Mouse (Mus musculus): ENCODE results near the gene Mrps16.

Gene Mrps16

DNA sequence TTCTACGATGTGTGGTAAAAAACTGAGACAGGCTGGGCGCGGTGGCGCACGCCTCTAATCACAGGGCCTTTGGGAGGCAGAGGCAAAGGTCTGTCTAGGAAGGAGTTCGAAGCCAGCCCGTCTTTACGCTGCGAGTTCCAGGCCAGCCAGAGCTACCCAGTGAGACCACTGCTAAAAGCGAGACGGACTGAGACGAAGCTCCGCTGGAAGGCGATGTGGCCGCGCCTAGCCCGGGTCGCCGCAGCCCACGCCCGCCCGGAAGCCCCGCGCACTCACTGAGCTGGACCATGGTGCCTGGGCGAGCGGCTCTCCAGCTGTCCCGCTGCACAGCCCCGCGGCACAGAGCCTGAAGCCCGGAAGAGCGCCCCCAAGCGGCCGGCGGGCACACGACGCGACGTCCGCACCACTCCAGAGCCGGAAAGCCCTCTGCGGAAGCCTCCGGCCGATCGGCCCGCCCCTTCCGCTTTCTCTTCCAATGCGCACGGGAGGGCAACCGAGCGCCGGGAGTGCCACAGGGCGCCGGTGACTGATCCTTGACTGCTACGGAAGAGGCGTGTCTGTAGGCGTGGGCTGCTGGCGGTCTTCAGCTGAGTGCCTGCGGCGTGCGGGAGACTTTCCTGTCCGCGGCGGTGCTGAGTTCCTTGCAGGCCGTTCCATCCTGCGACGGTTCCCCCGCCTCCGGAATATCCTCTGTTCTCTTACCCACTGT, at the start of gene Mrps16:
TSS of gene Mrps16 (minus strand) at position 430 of the 709 bp plus-strand sequence.
- DNase-seq (ENCODE audit: low spot score), result peak; percentile 96

DNA sequence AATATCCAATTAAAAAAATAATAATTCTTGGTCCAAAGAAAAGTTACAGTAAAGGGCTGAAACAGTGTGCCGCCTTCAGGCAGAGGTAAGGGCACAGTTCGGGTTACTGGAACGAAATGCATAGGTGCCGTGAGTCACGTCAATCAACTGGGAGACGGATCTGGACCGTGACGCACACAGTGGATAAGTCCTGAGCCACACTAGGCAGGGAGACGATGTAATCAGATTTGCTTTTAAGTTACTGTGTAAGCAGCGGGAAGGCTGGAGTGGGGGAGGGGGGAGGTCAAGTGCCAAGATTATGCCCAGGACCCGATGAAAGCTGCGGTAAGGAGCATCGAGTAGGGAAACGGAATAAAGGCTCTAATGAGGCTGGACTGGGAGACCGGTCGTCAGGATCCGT, 48.8 kb upstream of the Mrps16 start:
- no peak for DNase-seq (ENCODE audit: low spot score)

DNA sequence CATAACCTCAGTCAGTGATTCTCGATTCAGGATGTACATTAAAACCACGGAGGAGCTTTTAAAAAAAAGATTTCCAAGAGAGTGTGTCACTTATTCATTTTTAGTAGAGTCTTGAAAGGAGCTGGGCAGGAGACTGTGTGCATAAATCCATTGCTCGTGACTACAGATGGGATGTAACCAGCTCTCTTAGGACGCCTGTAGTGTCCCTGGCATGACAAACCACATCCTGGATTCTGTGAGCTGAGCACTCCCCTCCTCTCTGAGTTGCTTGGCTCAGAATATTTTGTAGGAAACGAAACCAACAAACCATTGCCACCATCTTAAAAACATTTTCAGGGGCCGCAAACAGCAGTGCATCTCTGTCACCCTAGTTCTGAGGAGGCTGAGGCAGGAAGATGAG, 43.5 kb upstream of the Mrps16 start:
- no peak for DNase-seq (ENCODE audit: low spot score)

DNA sequence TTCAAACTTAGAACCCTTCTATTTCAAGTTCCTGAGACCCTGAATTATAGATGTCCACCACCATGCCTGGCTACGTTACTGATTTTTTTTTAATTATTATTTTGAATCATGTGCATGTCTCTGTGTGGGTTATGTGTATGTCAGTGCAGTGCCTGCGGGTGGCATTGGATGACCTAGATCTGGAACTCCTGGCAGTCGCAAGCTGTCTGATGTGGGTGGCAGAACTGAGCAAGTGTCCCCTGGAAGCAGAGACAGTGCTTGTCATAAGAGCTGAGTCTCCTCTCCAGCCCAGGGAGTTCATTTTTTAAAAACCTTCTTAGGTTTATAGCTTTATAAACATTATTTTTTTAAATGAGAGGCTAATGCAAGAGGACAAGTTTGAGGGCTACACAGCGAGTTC, 39.0 kb upstream of the Mrps16 start:
- DNase-seq (ENCODE audit: low spot score), result no peak

DNA sequence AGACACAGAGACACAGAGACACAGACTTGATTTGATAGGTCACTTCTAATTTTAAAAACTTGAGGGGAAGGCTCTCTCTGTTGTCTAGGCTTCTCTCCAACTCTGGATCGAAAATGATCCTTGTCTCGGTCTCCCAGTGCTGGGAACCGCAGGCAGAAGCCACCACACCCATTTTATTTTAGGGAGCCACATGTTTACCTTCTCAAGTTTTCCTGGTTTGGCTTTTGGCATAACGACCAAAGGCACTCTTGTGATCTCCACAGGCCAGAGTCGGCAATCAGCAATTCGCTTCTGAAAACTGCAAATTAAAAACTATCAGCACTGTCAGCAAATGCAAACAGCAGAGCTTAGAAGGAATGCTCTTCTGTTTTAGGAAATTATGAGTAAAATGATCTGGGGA, 38.3 kb upstream of the Mrps16 start:
- no peak for DNase-seq (ENCODE audit: low spot score)

DNA sequence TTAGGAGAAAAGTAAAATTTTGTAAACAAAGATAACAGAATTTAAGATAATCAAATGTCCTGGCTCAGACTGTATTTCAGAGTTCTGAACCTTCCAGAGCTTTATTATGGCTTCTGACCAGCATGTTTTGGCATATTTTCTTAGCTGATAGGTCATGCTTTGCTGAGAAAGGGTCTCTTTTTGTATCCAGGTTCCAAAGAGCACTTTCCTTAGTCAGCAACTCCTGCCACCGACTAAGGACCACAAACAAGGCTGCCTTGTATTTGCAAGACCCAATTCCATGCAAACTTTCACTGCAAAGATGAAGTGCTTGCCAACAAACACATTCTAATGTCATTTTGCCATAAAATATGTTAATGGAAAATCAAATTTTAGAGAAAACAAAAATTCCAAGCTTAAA, 36.4 kb upstream of the Mrps16 start:
- no peak for DNase-seq (ENCODE audit: low spot score)

DNA sequence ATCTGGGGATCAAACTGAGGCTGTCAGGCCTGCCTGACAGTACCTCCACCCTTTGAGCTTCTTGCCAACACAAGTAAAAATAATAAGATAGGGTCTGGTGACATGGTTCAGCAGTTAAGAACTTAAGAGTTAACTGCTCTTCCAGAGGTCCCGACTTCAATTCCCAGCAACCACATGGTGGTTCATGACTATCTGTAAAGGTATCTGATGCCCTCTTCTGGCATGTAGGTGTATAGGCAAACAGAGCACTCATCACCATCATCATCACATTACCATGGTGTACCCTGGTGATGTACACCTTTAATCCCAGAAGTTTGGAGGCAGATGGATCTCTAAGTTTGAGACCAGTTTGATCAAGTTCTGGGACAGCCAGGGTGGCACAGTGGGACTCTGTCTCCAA, 35.2 kb upstream of the Mrps16 start:
- no peak for DNase-seq (ENCODE audit: low spot score)

DNA sequence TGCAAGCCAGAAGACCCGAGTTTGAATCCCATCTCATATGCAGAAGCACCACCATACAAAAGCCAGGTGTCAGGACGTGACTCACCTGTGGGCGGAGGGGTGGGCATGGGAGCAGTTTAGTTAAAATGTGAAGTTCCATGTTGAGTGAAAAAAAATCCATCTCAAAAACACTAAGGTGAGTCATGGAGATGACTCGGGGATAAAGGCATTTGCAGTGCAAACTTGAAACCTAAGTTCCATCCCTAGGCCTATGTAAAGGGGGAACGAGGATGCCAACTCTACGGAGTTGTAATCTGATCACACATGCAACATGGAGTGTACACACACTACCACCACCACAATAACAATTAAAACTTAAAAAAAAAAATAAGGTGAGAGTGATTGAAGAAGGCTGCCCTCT, 29.6 kb upstream of the Mrps16 start:
- no peak for DNase-seq (ENCODE audit: low spot score)

DNA sequence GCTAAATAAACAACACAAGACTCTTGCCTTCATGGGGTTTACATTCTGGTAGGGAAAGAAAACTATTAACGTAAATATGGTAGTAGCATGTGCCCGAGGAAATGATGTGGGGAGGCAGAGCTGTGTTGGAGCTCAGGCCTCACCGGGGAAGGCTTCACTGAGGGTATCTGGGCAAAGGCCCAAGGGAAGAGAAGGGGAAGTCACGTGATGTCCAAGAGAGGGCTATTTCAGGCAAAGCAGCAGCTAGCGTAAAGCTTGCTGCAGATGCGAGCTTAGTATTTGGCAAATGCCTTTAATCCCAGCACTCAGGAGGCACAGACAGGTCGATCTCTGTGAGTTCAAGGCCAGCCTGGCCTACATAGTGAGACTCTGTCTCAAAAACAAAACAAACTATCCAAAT, 28.8 kb upstream of the Mrps16 start:
- DNase-seq (ENCODE audit: low spot score), result no peak

DNA sequence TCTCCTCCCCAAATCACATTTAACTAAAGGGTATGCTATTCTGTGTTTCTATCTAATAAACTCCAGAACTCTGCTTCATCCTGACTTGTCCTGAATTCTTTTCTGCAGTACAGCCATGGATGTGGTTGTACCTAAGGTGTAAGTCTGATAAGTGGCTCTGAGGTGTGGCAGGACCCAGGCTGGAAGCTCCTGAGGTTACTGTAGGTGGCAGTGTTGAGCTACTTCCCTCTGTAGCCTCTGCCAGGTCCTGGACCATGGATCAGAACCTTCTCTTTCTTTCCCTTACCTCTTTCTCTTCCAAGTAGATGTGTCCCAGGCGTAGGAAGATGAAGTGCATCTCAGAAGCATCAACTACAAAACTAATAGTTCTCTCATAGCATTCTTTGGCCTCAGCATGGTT, 6.6 kb upstream of the Mrps16 start:
- DNase-seq (ENCODE audit: low spot score), result no peak

DNA sequence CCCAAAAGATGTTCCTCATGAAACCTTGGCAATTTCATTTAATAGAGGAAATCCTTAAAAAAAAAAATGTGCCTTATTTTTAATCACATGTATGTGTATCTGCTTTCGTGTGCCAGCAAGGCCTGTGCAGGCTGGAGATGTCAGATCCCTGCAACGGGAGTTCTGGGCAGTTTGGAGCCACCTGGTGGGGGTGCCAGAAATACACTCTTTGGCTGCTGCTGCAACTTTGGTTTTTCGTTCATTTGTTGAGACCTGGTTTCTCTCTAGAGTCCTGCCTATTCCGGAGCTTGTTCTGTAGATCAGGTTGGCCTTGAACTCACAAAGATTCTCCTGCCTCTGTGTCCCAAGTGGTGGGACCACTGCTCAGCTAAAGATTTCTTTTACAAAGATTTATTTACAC, 5.4 kb upstream of the Mrps16 start:
- DNase-seq (ENCODE audit: low spot score), result peak; percentile 32

DNA sequence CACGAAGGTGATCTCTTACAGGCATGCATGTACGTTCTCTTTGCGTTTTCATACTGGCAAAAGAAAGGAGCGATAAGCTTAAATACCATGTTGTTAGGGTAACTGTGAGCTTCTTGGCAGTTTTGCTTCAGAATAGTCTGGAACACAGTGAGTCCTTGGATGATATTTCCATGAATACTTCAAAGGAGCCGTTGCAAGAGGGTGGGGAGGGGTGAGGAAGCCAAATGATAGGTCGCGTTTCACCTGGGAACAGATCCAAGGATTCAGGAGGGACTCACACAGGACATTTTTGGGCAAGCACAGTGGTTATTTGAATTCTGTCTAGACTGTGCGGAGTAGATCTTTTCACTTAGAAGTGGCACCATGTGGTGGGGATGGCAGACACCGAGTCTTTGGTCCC, 3.8 kb upstream of the Mrps16 start:
- DNase-seq (ENCODE audit: low spot score), result no peak

DNA sequence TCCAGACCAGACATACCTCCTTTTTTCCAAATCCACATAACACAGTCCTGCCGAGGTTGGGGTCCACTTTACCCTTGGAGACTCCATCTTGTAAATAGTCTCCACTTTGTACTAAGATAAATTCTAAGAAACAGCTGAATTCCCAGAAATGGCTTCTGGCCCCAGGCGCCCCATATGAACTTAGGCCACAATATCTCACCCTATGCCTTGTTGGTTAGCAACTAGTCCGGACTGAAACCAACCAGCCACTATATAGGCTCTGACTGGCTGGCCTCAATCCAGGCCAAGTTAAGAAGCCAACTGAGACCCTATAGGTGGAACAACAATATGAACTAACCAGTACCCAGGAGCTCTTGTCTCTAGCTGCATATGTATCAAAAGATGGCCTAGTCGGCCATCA, 1.1 kb downstream of the Mrps16 start:
- no peak for DNase-seq (ENCODE audit: low spot score)

DNA sequence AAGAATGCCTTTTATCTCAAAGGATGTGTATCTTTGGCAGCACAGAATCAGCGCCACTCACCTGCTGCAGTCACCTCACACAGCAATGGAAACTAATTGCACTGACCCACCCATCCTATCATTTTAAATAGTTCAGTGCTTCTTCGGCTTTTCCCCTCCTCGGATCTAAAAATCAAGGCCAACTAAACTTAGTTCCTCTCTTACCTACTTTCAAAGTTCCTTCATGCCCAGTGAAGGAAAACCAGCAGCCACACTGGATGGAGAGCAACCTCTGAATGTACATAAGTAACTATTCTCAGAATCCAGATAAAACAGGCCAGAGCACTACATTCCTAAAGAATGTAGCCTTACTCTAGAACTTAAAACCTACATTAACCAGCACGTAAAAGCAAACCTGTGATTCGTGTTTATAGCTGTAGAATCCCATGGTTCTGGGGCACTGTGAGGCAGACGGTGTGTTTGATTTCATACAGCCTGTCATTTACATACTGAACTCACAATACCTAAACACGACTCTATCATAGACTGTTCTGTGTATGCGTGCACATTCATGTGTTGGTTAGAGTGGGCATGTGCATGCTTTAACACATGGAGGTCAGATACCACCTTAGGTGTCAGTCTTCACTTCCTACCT, 3.9 kb downstream of the Mrps16 start:
- no peak for DNase-seq (ENCODE audit: low spot score)

DNA sequence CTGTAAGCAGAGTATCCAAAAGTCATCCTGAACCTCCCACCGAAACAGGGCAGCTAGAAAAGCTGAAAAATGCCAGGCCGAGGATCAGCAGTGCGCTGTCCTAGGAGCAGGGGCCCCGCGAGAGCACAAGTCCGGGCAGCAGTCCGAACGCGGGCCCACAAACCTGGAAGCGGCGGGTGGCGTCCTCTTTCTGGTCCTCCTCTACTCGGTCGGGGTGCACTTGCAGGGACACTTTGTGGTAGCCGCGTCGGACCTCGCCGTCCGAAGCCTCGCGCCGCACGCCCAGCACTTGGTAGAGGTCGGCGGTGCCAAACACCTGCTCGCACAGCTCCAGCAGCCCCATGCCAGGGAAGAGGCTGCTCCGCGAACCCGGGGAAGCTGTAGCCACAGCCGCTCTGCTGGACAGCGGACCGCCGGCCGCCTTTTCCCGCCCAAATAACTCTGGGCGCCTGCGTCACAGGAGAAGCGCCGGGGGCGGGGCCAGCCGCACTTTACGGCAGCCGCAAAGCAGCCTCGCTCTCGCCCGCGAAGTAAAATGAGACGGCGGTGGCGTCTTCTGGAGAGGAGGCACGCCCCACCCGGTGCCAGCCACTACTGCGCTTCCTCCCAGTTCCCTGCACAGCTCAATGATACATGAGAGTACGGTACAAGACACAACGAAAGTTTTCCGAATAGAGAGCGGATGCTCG, 4.8 kb downstream of the Mrps16 start, which contains the start of gene Dnajc9:
TSS of gene Dnajc9 (minus strand) at position 470 of the 689 bp plus-strand sequence.
- peak; percentile 92 for DNase-seq (ENCODE audit: low spot score)

DNA sequence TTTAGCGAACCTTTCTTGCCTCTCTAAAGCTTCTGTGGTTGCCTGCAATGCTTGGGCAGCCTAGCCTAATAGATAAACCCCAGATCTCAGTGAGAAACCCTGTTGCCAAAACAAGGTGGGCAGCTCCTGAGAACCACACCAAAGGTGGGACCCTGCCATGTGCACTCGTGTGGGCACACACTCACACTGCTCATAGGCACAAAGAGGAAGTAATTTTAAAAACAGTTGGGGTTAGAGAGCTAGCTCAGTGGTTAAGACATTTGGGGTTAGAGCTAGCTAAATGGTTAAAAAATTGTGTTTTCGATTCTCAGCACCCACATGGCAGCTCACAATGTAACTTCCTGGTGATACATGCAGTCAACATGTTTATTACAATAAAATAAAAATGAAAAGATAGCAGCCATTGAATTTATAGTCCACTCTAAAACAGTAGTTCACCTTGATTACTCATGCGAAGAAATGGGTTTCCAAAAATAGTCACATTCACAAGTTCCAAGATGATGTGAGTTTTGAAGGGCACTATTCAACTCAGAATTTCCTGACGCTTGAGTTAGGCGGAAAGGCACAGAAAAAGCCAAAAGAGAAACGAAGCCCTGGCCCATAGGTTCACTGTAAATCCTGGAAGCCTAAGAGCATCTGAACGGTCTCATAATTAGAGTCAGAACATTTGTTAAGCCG, 13.5 kb downstream of the Mrps16 start:
- peak; percentile 24 for DNase-seq (ENCODE audit: low spot score)

DNA sequence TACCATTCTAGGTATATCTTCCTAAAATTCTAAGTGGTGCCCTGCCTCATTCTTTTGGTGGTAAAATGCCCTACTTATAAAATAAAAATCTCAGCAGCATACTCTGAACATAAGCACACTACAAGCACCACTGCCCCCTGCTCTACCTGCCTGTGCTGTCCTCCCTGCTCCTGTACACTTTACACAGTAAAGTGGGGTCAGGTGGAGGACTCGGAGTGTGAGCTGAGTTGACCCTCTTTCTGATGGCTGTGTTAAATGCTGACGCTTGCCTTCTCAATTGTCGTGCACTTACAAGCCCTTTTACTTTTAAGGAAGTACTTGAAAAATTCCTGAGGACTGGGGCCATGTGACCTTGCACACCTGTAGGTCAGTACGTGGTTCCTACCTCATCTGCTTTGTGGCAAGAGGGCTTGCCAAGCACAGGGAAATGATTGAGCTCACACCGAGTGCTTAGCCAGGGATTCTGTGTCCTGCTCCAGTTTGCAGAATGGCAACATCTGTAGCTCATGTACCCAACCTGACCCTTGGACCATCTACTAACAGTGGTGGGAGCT, 14.3 kb downstream of the Mrps16 start:
- DNase-seq (ENCODE audit: low spot score), result no peak

DNA sequence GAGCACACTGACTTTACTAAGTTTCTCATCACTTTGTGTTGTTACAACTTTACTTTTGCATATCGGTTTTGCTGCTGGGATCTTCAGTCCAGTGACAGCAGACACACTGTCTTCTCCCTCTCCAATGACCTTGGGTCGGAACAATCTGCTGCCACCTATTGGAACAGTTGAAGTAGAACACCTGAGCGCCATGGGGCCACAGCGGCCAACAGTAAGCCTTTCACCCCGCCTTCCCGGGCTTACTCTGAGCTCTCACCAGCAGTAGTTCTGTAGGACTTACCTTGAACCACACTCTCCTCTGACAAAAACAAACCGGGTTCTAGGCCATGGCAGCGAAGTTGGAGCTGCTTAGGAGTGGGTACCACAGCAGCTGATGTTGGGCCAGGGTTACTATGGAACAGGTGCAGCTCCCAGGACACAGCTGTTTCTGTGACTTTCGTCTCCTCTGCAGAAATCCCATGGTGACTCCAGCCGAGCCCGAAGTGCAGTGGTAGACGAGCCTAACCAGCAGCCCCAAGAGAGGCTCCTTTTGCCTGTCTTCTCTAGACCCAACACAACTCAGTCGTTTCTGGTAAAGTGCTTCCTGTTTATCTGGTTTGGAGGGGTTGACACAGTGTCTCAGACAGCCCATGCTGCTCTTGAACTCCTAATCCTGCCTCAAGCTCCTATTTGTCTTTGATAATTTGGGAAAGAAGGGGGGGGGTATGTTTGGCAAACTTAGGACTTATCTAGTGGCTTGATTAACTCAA, 14.9 kb downstream of the Mrps16 start:
- DNase-seq (ENCODE audit: low spot score), result peak; percentile 72

DNA sequence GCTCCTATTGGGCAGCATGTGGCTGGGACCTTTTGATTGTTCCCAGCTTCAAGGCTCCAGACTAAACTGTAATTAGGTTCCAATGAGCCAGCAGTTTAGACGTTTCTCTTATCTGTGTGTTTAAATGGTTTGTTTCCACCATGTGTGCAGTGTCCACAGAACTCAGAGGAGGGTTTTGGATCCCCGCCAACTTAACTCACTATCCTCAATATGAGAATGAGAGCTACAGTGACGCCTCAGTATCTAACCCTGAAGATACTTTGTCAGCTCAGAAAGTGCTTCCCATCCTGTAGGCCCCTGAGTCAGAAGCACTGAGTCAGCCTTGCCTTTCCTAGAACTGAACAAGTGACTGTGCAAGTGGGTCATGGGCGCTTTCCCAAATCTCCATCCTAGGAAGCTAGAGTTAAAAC, 16.3 kb downstream of the Mrps16 start:
- no peak for DNase-seq (ENCODE audit: low spot score)

DNA sequence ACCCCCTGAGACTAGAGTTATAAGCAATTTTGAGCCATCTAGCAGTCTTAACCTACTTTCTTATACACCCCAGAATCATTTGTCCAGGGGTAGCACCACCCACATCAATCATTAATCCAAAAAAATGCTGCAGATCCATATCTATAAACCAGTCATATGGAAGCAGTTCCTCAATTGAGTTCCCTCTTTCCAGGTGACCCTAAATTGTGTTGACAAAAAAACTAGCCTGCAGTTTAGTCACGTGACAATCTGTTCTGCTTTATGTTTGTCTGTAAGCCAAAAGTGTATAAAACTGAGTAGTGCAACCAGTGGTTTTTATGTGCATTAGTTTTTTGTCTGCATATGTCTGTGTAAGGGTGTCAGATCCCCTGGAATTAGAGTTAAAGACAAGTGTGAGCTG, 21.6 kb downstream of the Mrps16 start:
- no peak for DNase-seq (ENCODE audit: low spot score)

DNA sequence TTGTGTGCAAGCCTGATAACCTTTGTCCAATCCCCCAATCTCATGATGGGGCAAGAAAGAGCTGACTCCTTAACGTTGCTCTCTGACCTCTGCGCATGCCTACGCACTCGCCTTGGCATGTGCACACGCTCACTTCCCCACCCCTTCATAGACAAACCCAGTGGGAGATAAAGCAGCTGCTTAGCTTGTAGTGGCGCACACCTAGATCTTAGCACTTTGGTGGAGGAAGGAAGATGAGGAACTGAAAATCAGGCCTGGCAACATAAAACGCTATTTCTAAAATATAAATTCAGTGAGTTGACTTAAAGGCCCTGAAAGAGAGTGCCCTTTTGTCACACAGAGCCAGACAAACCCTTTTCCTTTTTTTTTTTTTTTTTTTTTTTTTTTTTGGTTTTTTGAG, 22.6 kb downstream of the Mrps16 start:
- DNase-seq (ENCODE audit: low spot score), result no peak

DNA sequence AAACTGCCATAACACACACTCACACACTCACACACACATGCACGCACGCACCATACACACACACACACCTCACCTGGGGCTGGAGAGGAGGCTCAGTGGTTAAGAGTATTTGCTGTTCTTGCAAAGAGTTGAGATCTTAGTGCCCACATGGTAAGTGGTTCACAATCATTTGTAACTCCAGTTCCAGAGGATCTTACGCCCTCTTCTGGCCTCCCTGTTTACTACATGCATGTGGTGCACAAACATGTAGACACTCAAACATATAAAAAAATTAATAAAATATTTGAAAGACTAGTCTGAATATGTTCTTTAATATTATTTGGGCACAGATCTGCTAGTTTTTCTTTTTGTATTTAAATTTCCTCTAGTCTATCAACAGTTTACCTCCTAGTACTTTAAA, 25.2 kb downstream of the Mrps16 start:
- DNase-seq (ENCODE audit: low spot score), result no peak

Data from T-cell, adult 2 months (primary cell).